Mouse (Mus musculus) heart, postnatal 0 days (tissue): ENCODE measurements around the gene Rac2.

Experiments
- CTCF ChIP-seq: IDR thresholded peaks from 2 replicates; pipeline ENCODE4 v1.5.1; 2016; ENCODE audit warnings: antibody characterized with exemption, control low read depth, low read depth
- EP300 ChIP-seq: IDR thresholded peaks from 2 replicates; pipeline ENCODE4 v1.6.1; 2016; ENCODE audit warnings: antibody characterized with exemption, low read depth

DNA sequence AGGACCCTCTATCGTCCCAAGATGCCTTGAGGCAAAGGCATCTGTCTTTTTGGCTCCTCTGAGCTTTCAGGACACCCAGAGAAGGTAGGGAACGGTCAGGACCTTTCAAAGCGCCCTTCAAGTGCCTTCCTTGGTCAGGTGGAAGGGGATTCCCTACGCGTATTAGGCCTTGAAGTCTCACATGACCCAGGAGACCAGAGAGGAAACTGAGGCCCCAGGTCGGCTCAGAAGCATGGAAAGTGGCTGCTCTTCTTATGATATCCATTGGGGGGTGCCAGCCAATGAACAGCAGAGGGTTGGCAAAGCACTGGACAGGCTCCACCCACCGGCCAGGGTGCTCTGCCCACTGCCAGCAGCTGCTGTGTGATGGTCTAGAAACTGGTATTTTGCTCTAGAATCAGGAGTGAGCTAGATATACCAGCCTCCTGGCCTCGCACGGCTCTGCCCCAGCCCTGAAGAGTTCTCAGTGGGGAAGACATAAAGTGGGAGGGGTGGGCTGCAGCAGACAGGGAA, 4.9 kb downstream of the Rac2 start:
- TF ChIP-seq EP300 (no peak), CTCF (no peak)
